Mouse (Mus musculus) layer of hippocampus, postnatal 25 days (tissue): Measurements from ENCODE around the gene Capn7. TPM values are rescaled to one million over a fixed set of nuclear protein-coding genes. Genes with fewer than 3 reads are reported as not detected.

Experiments used
- DNase-seq, 2 experiments: peaks; one replicate each; pipeline ENCODE4 v3.0.0; 2022; ENCODE audit warnings: mixed read lengths in 2 of 2, low spot score in 1 of 2; ENCODE audit errors: extremely low spot score in 1 of 2
- total RNA-seq, 2 experiments: library from RNA; stranded (reverse); gene quantifications; 2 replicates each; pipeline ENCODE4 v1.2.3; 2021

Capn7 gene
- total RNA-seq, 2 experiments from 2014 or later, result 36.8 to 40.1 TPM

DNA sequence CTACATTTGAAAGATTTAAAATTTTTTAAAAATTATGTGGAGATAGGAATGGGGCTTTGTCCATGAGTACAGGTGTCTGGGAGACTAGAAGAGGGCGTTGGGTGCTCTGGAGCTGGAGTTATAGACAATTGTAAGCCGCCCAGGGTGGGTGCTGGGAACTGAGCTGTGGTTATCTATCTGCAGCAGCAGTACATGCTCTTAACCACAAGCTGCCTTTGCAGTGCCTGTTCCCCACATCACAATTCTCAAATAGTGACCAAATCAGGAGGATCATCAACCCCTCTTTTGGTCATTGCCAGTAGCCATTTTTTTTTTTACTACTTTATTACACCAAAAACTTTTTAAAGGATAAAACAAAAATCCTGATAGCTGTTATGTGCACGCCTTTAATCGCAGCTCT, 28.2 kb downstream of the Capn7 start:
- no peak for DNase-seq

DNA sequence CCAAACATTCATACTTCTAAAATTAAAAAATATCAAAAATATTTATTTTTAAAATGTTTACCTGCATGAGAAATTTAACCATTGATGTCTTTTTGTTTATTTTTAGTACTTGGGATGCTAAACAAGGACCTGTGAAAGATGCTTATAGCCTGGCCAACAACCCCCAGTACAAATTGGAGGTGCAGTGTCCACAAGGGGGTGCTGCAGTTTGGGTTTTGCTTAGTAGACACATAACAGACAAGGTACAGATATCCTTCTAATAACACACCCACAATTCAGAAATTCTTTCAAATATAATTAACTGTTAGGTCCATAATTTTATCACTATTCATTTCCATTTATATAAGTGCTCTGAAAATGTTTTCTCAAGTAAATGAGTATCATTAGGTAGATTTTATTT, 28.9 kb downstream of the Capn7 start:
- peak in 1 of 2 experiments; percentile 84 for DNase-seq

DNA sequence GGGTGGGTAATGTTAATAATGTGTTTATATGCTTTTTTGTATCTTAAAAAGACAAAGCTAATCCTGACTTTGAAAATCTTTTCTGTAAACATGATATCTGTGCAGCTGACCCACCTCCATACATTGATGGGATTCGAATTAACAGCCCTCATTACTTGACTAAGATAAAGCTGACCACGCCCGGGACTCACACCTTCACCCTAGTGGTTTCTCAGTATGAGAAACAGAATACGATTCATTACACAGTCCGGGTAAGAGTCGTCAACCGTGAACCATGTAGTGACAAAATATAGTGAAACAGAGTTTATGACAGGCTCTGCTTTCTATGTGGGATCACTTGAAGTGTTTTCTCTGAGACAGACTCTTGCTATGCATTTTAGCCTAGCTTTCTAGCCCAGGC, 31.5 kb downstream of the Capn7 start:
- DNase-seq, result no peak

DNA sequence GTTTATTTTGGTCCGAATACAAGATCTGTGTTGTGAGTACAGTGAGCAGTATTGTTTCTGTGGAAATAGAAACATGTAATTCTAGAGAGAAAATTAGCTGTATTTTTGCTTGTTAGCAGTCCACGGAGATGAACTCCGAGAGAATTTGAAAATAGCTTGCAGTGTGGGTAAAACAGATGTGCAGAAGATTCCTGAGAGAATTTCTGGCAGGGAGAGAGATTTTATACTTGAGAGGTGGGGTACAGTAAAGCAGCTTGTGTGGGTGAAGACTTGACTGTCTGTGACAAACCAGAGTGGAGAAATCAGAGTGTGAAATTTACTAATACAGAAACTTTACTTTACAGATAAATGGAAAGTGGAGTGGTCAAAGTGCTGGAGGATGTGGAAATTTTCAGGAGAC, 32.9 kb downstream of the Capn7 start:
- no peak for DNase-seq

DNA sequence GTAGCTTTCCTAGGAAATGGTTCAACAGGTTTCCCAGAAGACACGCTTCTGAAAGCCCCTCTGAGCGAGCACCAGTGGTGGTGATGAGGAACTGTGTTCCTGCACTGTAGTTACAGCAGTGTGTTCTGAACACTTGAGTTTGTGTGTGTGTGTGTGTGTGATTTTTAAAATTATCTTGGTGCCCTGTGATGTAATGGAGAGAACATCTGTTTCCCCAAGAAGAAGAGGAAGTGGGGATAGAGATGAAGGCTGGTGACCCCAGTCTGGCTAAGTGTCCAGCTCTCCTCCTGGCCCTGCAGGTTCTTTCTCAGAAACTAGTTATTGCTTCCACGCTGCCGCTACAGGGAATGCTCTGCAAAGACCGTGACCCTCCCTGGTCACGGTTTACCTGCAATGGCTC, 38.0 kb downstream of the Capn7 start:
- DNase-seq, result no peak

DNA sequence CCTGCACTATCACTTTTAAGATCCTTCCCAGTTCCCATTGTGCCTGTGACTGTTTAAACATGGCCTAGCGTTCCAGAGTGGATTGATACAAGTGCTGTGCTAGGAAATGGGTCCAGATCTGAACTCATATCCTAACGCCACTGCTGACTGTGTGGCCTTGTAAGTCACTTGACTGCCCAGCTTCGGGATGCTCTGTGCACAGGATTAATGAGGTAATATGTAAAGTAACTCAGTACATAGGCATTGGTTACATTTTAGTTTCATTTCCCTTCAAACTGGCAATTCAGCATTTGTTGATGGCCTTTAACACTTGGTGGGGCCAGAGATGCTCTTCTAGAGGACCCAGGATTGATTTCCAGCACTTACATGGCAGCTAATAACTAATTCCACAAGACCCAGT, 39.9 kb downstream of the Capn7 start:
- DNase-seq, result no peak

DNA sequence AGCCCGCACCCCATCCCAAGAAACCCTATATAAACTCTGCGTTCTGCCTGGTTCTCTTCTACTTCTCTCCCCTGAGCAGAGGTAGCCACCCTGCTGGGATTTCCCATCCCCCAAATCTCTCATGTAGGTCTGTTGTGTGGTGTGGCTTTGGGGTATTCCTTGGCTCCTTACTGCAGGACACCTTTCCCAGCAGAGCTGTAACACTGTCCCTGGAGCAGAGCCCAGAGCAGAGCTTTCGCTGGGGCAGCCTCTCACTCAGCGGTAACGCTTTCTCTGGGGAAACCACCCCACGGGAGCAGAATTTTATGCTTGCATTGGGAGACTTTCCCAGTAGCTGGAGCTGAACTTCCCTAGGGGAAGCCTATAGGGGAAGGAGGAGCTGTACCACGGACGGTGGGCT, 45.8 kb downstream of the Capn7 start:
- no peak for DNase-seq

DNA sequence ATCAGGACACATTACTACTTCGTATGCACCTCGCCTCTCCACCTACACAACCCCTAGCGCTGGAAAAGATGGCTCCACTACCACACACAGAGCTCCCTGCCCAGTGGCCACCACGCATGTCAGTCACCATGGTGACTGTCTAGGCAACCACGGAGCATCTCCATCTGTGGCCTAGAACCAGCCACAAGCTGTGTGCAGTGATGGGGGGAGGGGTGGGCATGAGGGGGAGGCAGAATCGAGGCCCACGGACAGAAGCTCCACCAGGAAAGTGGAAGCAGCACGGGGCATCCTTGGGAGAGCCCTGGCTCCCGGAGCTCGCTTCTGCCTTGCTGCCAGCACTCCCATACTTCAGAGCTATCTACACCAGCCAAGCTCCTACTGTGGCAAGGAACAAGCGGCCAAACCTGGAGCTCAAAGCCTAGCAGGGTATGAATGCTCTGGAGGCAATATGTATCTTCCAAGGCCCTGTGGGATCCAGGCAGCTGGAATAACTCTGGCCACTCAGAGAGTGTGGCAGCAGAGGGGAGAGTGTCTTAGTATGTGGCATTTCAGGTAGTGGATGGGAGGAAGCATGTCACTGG, 47.1 kb downstream of the Capn7 start:
- peak in 1 of 2 experiments; percentile 54 for DNase-seq

DNA sequence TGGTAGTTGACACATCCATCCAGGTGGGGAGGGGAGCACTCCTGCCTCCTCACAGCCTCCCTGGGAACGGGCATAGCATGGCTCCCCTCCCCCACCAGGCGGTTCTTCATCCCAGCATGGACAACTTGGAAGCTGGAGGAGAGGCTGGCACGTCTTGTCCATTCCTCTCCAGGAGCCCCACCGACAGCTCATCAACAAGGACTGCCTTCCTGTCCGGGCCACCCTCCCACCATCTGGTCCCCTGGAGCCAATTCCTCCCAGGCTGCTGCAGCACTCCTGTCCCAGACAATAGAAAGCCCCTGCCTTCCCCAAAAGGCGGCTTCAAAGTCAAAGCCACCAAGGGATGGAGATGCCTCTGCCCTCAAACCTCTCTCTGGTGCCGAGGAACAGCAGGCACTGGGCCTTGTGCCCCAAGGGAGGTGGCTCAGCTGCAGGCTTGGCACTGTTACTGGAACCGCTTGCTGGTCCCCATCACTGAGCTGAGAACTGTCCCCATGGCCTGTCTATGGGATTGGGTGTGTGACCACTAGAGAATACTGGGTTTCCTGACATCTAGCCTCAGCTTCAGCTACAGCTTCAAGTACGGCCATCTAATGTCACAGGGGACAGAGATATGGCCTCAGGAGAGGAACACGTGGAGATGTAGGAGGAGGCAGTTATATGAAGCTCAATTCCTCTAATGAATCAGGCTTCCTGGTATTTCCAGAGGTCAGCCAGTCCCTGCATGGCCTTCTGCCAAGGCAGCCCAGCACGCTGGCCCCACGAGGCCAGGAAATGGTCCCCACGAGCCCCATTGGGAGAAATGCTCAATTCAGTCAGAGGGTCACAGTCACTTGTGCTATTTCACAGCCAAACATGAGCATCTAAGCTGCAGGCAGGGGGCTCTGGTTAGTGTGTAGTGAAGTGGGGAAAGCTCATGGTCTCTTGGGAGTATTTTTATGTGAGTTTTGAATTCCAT, 48.2 kb downstream of the Capn7 start:
- DNase-seq, result no peak

DNA sequence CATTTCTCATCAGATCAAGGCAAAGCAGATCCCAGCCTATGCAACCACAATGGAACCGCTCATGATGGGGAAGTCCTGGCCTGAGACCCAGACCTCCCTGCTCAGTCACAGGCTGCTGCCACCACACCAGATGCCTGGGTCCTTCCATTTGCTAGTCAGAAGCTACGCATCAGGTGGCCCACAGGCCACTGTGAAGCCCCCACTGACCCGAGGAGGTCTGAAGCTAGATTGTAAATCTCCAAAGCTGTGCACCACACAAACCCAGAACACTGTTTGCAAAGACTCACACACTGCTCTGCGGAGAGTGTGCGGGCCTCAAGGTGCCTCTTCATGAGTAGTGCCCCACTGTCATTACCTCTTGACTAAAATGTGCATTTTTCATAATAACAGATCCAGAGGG, 49.0 kb downstream of the Capn7 start:
- DNase-seq, result peak in 1 of 2 experiments; percentile 5

DNA sequence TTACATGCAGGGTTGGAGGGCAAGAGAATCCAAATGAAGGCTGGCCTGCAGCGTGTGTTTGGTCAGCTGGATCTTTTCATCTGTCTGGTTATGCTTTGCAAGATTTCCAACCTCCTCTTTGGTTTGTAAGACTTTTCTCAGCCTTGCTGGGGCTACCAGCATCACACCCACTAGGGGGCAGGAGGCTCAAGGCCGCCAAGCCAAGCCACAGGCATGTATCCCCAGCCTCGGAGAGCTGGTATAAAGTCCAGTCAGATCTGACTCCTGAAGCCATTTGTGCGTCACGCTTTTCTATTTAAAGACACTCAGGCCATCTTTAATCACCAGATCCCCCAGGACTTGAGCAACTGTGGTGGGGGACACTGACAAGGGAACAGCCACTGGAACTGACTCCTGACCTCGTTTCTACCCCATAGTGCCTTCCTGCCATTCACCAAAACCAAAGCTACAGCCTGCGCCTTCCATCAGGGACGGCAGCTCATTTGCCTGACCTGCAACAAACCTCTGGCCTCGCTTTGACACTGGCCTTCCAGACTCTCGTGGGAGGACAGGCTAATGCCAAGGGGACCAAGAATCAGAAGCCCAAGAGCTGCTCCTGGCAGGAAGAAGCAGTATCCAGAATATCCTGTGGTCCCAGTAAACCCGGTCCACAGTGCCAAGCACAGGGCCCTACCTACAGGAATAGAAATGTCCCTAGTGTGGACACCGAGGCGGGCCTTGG, 49.7 kb downstream of the Capn7 start:
- peak in 1 of 2 experiments; percentile 64 for DNase-seq

DNA sequence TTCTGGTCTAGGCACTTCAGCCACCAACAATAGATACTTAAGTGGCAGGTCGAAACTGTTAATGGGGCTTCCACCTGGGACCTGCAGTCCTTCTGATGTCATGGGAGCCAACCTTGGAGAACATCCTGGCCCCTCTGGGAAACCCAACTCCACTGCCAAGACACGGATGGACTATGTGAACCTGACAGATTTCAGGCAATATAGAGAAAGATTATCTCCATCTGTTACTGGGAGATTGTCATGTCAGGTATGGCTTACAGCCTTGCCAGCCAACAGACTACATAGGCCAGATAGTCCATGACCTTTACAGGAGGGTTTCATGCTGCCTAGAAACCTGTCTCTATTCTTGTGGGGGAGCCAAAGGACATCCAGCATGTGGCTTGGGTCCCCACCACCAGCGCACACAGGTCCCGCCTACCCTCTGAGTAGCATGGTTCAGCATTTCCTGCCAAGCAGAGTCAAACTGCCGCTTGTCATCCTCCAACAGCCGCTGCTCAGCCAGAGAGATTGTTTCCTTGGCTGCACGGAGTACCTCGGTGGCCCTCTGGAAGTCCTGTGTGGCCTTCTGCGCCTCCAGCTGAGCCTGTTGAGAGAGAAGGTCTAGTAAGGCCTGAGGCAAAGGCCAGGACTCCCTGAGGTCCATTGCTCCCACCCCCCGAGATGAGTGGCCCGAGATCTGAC, 51.0 kb downstream of the Capn7 start:
- DNase-seq, result no peak

DNA sequence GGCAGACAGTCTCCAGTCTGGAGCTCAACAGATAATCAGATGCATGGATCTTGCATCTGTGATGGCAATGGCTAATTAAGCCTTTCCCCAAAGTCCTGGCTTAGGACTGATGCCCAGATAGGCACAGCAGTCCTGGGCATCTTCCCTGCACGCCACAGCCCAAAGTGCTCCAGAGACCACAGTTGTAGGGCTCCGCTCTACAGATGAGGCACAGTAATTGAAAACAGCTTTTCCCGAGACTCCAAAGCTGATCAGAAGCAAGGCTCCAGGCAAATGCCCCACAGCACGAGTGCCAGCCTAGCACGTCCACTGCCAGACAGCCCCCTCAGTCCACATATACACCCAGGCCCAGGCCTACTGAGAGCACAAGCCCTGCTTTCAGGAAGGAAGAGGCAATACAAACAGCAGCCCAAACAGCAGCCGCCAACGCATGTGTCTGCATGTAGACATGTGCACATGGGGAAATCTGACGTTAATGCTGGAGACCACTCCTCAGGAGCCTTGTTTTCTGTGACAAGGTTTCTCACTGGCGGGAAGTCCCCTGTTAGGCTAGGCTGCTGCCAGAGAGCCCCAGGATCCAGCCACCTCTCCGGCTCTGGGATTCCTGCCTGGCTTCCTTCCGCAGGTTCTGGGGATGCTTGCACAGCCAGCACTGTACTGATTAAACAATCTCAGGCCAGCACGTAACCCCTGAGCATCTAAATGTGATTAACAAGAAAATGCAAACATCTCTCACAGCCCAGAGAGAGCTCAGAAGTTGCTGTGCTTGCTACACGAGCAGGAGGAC, 51.8 kb downstream of the Capn7 start:
- DNase-seq, result no peak

DNA sequence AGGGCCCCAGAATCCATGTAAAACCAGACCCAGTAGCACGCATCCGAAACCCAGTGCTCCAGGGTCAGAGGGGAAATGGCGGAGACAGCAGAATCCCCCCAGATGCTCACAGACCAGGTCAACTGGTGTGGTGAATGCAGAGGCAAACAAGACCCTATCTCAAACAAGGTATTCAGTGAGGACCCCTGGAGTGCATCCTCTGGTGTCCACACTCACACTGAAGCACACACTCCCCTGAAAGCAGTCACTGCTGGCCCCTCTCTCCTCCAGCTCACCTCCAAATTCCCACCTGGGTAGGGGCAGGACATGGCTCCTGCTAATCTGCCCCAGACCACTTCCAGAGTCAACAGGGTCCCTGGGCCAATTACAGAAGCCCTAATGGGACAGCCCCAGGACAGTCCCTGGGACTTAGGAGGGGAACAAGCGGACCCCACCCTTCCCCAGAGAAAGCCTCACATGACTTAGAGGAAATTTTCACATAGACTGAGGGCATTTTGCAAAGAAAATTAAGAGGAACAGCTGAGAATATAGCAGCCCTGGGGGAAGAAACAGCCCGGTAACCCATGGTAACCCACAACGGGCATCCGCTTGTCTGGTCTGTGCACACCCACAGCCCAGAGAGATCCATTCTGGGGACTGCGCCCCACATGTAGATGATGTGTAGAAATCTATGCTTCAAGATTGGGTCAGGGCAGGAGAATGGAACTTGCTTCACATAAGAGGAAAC, 53.1 kb downstream of the Capn7 start:
- DNase-seq, result no peak

DNA sequence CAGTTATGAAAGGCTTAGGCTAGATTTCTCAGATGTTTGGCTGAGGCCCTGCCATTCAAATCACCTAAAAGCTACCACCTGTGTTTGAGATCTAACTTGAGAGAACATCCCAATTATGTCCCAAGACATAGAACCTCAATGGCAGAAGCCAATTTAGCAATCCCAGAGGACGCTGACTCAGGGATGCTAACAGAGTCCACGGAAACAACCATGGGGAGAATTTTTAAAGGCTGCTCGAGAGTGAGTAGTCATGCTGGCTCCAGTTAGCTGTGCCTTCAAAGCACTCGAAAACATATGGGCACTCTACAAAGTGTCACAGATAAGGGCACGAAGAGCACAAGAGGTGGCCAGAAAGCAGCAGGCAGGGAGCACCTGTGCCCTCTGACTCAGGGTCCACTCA, 55.9 kb downstream of the Capn7 start:
- DNase-seq, result no peak

DNA sequence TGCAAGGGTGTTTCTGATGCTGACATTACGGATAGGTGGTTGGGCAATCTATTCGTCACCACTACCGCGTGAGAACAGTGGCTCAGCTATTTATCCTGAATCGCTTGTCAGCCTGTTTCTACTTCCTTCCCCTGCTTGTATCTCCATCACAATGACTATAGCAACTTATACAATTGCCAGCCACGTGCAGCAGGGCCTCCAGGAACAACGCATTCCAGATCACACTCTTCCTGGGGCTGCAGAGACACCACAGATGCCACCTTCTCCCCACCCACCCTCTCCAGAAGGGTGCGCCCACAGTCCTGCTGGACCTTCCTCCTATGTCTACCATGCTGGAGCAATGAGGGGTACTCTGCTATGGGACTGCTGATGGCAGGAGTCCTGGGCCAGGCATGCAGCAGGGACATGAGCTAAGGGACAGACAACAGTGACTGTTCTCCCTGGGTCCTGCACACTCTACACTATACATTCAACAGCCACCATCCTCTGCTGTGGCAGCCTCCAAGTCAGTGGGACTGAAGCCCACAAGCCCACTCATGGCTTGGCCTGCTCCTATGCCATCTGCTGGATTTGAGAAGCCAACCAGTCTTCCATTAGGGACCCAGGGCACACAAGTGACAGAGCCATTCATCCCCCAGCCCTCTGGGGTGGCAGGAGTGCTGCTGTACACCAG, 56.6 kb downstream of the Capn7 start:
- peak; percentile 53 to 61 for DNase-seq

DNA sequence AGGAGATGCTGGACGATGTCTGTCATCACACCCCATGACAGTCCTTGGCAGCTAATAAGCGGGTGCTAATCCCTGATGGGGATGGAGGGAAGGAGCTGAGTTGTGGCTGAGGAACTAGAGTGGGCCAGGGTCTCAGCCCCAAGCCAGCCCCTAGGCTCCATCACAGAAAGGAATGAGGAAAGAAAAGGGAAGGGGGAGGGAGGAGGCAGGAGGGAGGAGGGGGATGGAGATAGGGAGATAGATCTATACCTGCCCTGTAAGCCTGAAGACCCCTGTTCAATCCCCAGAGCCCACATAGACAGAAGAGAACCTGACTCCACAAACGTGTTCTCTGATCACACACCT, 57.1 kb downstream of the Capn7 start:
- DNase-seq, result no peak

DNA sequence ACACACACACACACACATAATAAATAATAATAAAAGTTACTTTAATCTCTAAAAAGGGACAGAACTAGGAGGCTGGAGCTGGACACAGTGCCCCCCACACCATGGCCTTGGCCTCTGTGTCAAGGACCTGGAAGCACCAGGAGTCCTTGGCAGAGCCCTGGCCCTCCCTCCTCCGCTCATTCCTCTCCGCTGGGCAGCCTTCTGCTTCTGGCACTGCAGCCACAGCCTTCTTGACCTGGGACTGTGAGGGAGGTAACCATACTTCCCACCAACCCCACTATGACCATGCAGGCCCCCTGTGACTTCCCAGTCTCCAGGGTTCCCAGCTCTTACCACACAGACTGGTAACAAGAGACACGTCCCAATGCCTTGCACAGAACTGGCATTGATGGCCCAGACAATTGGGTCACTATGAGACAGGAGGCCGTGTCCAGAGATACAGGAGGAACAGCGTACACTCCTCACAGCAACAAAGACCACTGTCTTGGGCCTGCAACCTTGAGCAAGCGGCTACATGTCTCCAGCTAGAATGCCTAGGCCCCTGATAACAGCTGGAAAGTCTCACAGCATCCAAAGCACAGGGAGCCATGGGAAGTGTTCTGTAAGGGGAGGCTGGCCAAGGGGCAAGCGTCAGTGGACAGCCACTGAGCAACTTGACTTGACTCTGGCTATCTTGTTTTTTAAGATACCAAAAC, 57.6 kb downstream of the Capn7 start:
- no peak for DNase-seq
